Mouse (Mus musculus): ENCODE results near the gene Trappc6a.

- TF ChIP-seq POLR2A (IDR thresholded peaks at IDR 0.05; ENCODE audit: insufficient read depth, low read length) (no peak), EP300 (IDR thresholded peaks at IDR 0.05; ENCODE audit: insufficient read depth, low read depth, low read length) (no peak), CTCF (IDR thresholded peaks at IDR 0.05; ENCODE audit: low read depth, low read length) (no peak)
Measured at GRCm38 (mm10) chr7:19523017-19523756, 15.0 kb downstream of the Trappc6a start.
